Mouse (Mus musculus) lung, adult 2 months (tissue): ENCODE results near the gene Tnfrsf25.

ENCODE experiments used
- CTCF ChIP-seq: fragments of 200-500 bp; IDR thresholded peaks from 2 replicates; pipeline ENCODE4 v1.5.1; 2011; ENCODE audit warnings: mild to moderate bottlenecking, low read length, control low read depth; ENCODE audit not compliant: insufficient read depth
- POLR2A ChIP-seq: fragments of 200-500 bp; IDR thresholded peaks from 2 replicates; pipeline ENCODE4 v1.6.1; 2011; ENCODE audit warnings: low read depth, mild to moderate bottlenecking, control low read depth, low read length, borderline replicate concordance; ENCODE audit errors: extremely low read depth

DNA sequence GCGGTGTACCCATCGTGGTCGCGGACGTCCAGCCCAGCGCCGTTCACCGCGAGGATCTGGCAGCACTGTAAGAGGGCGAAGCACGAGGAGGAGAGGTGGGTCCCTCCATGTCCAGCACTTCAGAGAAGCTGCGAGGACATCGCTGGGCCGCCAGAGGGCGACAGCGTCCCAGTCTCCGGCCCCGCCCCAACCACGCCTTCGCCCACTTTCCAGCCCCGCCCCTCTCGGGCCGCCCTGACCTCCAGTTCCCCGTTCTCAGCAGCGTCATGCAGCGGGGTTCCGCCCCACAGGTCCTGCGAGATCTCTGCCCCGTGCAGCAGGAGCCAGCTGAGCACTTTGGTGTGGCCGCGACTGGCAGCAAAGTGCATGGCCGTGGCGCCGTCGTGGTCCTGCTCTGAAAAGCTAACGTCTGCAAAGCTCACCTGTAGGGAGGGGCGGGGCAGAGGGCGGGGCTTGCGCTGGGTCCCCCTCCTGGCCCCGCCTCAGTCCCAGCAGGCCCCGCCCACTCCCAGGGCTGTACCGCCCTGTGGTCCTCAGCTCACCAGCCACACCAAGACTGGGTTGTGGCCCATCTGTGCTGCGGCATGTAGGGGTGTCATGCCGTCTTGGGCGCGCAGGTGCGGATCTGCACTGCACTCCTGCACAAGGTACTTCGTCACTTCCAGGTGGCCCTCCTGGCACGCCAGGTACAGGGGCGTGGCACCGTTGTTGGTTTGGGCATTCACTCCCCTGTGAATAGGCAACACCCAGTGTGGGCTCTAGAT, 22.9 kb downstream of the Tnfrsf25 start:
- TF ChIP-seq CTCF (peak; percentile 80), POLR2A (no peak)
